8 mouse cellular contexts compared by ENCODE assay signal in genomic region chr7:24904070-24904483, GRCm38 (mm10). TPM values are rescaled to one million over a fixed set of nuclear protein-coding genes. Genes with fewer than 3 reads are reported as not detected.
DNase-seq lines count a peak whose midpoint lies in the region; ATAC-seq and TF ChIP-seq lines count a peak whose summit lies in the region.

No protein-coding gene starts in this region.

- peak overlapping the region; percentile 75 for H3K4me3 ChIP-seq in forebrain, embryonic 10.5 days
- peak overlapping the region; percentile 64 for H3K4me3 ChIP-seq in heart, embryonic 15.5 days
- H3K4me3 ChIP-seq in liver, embryonic 14.5 days (ENCODE audit: insufficient read depth in 1 of 2, low read depth in 2 of 2, low read length in 2 of 2) = peak overlapping the region; percentile 74 to 87
- H3K4me3 ChIP-seq in neural tube, embryonic 11.5 days (ENCODE audit: low read depth, low read length) = peak overlapping the region; percentile 63
- H3K4me3 ChIP-seq in stomach, postnatal 0 days (ENCODE audit: low read depth, low read length) = peak overlapping the region; percentile 73

- ATAC-seq in heart, embryonic 15.5 days (replicated peaks; ENCODE audit: insufficient number of reproducible peaks, insufficient read depth, low FRiP score, low read depth) = peak; percentile 95
- ATAC-seq in liver, embryonic 14.5 days (ENCODE audit: insufficient read depth) = peak; percentile 93
- peak; percentile 96 for ATAC-seq in neural tube, embryonic 11.5 days (ENCODE audit: insufficient read depth, low FRiP score, low TSS enrichment)
- ATAC-seq in stomach, postnatal 0 days (ENCODE audit: low FRiP score, low TSS enrichment) = peak; percentile 96

- peak; percentile 91 to 94 for DNase-seq in CD8-positive naive resting alpha-beta T cell, adult 2 months (ENCODE audit: low read depth in 2 of 2, low spot score in 2 of 2)
- DNase-seq in c-Kit-positive CD71-negative TER-119-negative erythroid progenitor cells, embryonic 14.5 days (ENCODE audit: low read depth) = peak; percentile 95
- peak; percentile 96 for DNase-seq in forebrain, embryonic 10.5 days (ENCODE audit: extremely low spot score, low spot score)
- peak; percentile 97 to 99 for DNase-seq in kidney, postnatal 25 days
- peak; percentile 97 for DNase-seq in liver, embryonic 14.5 days (ENCODE audit: low read depth in 3 of 3, low spot score in 3 of 3)
- DNase-seq in neural tube, embryonic 11.5 days (ENCODE audit: low spot score) = peak; percentile 98
- peak; percentile 99 for DNase-seq in stomach, postnatal 0 days (ENCODE audit: low spot score)

- WGBS in forebrain, embryonic 10.5 days = under 1% methylated on average over 30 of the region's 30 CpGs
- under 1% methylated on average over 30 of the region's 30 CpGs for WGBS in heart, embryonic 15.5 days
- WGBS in liver, embryonic 14.5 days (ENCODE audit: insufficient replicate concordance) = under 1% methylated on average over 30 of the region's 30 CpGs
- 0% methylated on average over 30 of the region's 30 CpGs for WGBS in neural tube, embryonic 11.5 days
- under 1% methylated on average over 30 of the region's 30 CpGs for WGBS in stomach, postnatal 0 days

- H3K9ac ChIP-seq in heart, embryonic 15.5 days = peak overlapping the region; percentile 77
- H3K9ac ChIP-seq in liver, embryonic 14.5 days (replicated peaks) = peak overlapping the region; percentile 87
- H3K9ac ChIP-seq in neural tube, embryonic 11.5 days (ENCODE audit: low read length) = peak overlapping the region; percentile 71
- H3K9ac ChIP-seq in stomach, postnatal 0 days (ENCODE audit: low read length) = peak overlapping the region; percentile 72

- H3K36me3 ChIP-seq in forebrain, embryonic 10.5 days (replicated peaks) = peaks cover 18% of the 10 kb centered on the region
- peaks cover 3% of the 10 kb centered on the region; the same call in 1 of the 2 replicates for H3K36me3 ChIP-seq in heart, embryonic 15.5 days
- H3K36me3 ChIP-seq in liver, embryonic 14.5 days (replicated peaks; ENCODE audit: control insufficient read depth, insufficient read depth, low read depth) = no peaks in the 10 kb centered on the region
- H3K36me3 ChIP-seq in neural tube, embryonic 11.5 days (ENCODE audit: control insufficient read depth, insufficient read depth, low read length) = no peaks in the 10 kb centered on the region
- peaks cover 5% of the 10 kb centered on the region; the same call in 1 of the 2 replicates for H3K36me3 ChIP-seq in stomach, postnatal 0 days (ENCODE audit: control insufficient read depth, insufficient read depth, low read length)

- H3K9me3 ChIP-seq in forebrain, embryonic 10.5 days = no peaks in the 10 kb centered on the region
- H3K9me3 ChIP-seq in heart, embryonic 15.5 days (replicated peaks) = no peaks in the 10 kb centered on the region
- H3K9me3 ChIP-seq in liver, embryonic 14.5 days (ENCODE audit: control insufficient read depth, low read length) = no peaks in the 10 kb centered on the region
- H3K9me3 ChIP-seq in neural tube, embryonic 11.5 days (ENCODE audit: control insufficient read depth, low read length) = no peaks in the 10 kb centered on the region
- no peaks in the 10 kb centered on the region for H3K9me3 ChIP-seq in stomach, postnatal 0 days (ENCODE audit: control insufficient read depth, low read length)

- no peaks in the 10 kb centered on the region for H3K27me3 ChIP-seq in forebrain, embryonic 10.5 days (ENCODE audit: poor library complexity, severe bottlenecking)
- no peaks in the 10 kb centered on the region for H3K27me3 ChIP-seq in heart, embryonic 15.5 days
- no peaks in the 10 kb centered on the region for H3K27me3 ChIP-seq in liver, embryonic 14.5 days (ENCODE audit: control insufficient read depth, insufficient read depth, low read length)
- no peaks in the 10 kb centered on the region for H3K27me3 ChIP-seq in neural tube, embryonic 11.5 days (ENCODE audit: control insufficient read depth, insufficient read depth, low read length)
- no peaks in the 10 kb centered on the region for H3K27me3 ChIP-seq in stomach, postnatal 0 days (ENCODE audit: control insufficient read depth, insufficient read depth, low read length)

- peaks cover 59% of the 10 kb centered on the region for H3K4me1 ChIP-seq in forebrain, embryonic 10.5 days
- H3K4me1 ChIP-seq in heart, embryonic 15.5 days (replicated peaks) = peaks cover 42% of the 10 kb centered on the region
- H3K4me1 ChIP-seq in liver, embryonic 14.5 days (replicated peaks; ENCODE audit: control insufficient read depth in 2 of 2, insufficient read depth in 2 of 2, low read length in 1 of 2) = peaks cover 23 to 39% of the 10 kb centered on the region in 2 experiments
- no peaks in the 10 kb centered on the region; the same call in 1 of the 2 replicates for H3K4me1 ChIP-seq in neural tube, embryonic 11.5 days (ENCODE audit: control insufficient read depth, insufficient read depth, low read length)
- no peaks in the 10 kb centered on the region; the same call in 1 of the 2 replicates for H3K4me1 ChIP-seq in stomach, postnatal 0 days (replicated peaks; ENCODE audit: control insufficient read depth, insufficient read depth)

- TF ChIP-seq CTCF in liver, embryonic 14.5 days (IDR thresholded peaks at IDR 0.05; ENCODE audit: low read depth) = peak; percentile 90
- TF ChIP-seq CTCF in stomach, postnatal 0 days (IDR thresholded peaks at IDR 0.05; ENCODE audit: low read depth) = peak; percentile 86

- peak overlapping the region; percentile 85 for H3K27ac ChIP-seq in forebrain, embryonic 10.5 days
- peak overlapping the region; percentile 87 for H3K27ac ChIP-seq in heart, embryonic 15.5 days
- H3K27ac ChIP-seq in liver, embryonic 14.5 days = peak overlapping the region; percentile 91
- no peak overlapping the region for H3K27ac ChIP-seq in neural tube, embryonic 11.5 days (ENCODE audit: low read depth, low read length)
- H3K27ac ChIP-seq in stomach, postnatal 0 days (replicated peaks) = peak overlapping the region; percentile 93

- no peak for TF ChIP-seq EP300 in liver, embryonic 14.5 days (IDR thresholded peaks at IDR 0.05; ENCODE audit: low read depth)
- no peak for TF ChIP-seq EP300 in stomach, postnatal 0 days (optimal IDR thresholded peaks at IDR 0.05)

- H3K4me2 ChIP-seq in heart, embryonic 15.5 days = peak overlapping the region; percentile 81
- peak overlapping the region; percentile 87 for H3K4me2 ChIP-seq in liver, embryonic 14.5 days (ENCODE audit: low read depth)
- H3K4me2 ChIP-seq in neural tube, embryonic 11.5 days (ENCODE audit: low read depth) = peak overlapping the region; percentile 76
- peak overlapping the region; percentile 90 for H3K4me2 ChIP-seq in stomach, postnatal 0 days (replicated peaks; ENCODE audit: low read depth)

RNA-seq across cellular contexts. Expression of gene Arhgef1, which starts 1.4 kb away (rescaled TPM):
- polyA plus RNA-seq in forebrain, embryonic 10.5 days (2016; fragmentation: Nextera tagmentation; extraction: Ambion mirVana) = 58.2 and 59.2 TPM in 2 replicates
- polyA plus RNA-seq in heart, embryonic 15.5 days (2015; fragmentation: Nextera tagmentation; extraction: Ambion mirVana) = 59.2 and 92.5 TPM in 2 replicates
- 44.2 and 44.3 TPM in 2 replicates for polyA plus RNA-seq in liver, embryonic 14.5 days (2012; rRNA removed)
- polyA plus RNA-seq in liver, embryonic 14.5 days (2014; fragmentation: Nextera tagmentation; extraction: Ambion mirVana) = 28.7 and 31.1 TPM in 2 replicates
- polyA plus RNA-seq in neural tube, embryonic 11.5 days (2014; fragmentation: Nextera tagmentation; extraction: Ambion mirVana) = 52.3 and 56.5 TPM in 2 replicates
- polyA plus RNA-seq in stomach, postnatal 0 days (2015; fragmentation: Nextera tagmentation; extraction: Ambion mirVana) = 45.2 and 49.9 TPM in 2 replicates

RNA-seq across cellular contexts. Expression of gene Cd79a, which starts 6.9 kb away (rescaled TPM):
- polyA plus RNA-seq in forebrain, embryonic 10.5 days (2016; fragmentation: Nextera tagmentation; extraction: Ambion mirVana) = 0.25 and 0.55 TPM in 2 replicates
- polyA plus RNA-seq in heart, embryonic 15.5 days (2015; fragmentation: Nextera tagmentation; extraction: Ambion mirVana) = 0.15 and 0.21 TPM in 2 replicates
- 0.81 and 1.0 TPM in 2 replicates for polyA plus RNA-seq in liver, embryonic 14.5 days (2012; rRNA removed)
- 1.4 and 2.0 TPM in 2 replicates for polyA plus RNA-seq in liver, embryonic 14.5 days (2014; fragmentation: Nextera tagmentation; extraction: Ambion mirVana)
- 0.27 TPM in 1 of 2 replicates, not detected in the other for polyA plus RNA-seq in neural tube, embryonic 11.5 days (2014; fragmentation: Nextera tagmentation; extraction: Ambion mirVana)
- polyA plus RNA-seq in stomach, postnatal 0 days (2015; fragmentation: Nextera tagmentation; extraction: Ambion mirVana) = 0.25 and 0.44 TPM in 2 replicates

RNA-seq across cellular contexts. Expression of gene Rps19, which starts 19.9 kb away (rescaled TPM):
- 2,087 and 2,135 TPM in 2 replicates for polyA plus RNA-seq in forebrain, embryonic 10.5 days (2016; fragmentation: Nextera tagmentation; extraction: Ambion mirVana)
- polyA plus RNA-seq in heart, embryonic 15.5 days (2015; fragmentation: Nextera tagmentation; extraction: Ambion mirVana) = 1,190 and 1,237 TPM in 2 replicates
- 418 and 615 TPM in 2 replicates for polyA plus RNA-seq in liver, embryonic 14.5 days (2012; rRNA removed)
- polyA plus RNA-seq in liver, embryonic 14.5 days (2014; fragmentation: Nextera tagmentation; extraction: Ambion mirVana) = 1,649 and 1,654 TPM in 2 replicates
- 1,782 and 1,828 TPM in 2 replicates for polyA plus RNA-seq in neural tube, embryonic 11.5 days (2014; fragmentation: Nextera tagmentation; extraction: Ambion mirVana)
- 2,060 and 2,085 TPM in 2 replicates for polyA plus RNA-seq in stomach, postnatal 0 days (2015; fragmentation: Nextera tagmentation; extraction: Ambion mirVana)

RNA-seq across cellular contexts. Expression of gene Dmrtc2, which starts 34.2 kb away (rescaled TPM):
- polyA plus RNA-seq in forebrain, embryonic 10.5 days (2016; fragmentation: Nextera tagmentation; extraction: Ambion mirVana) = not detected in 2 replicates
- not detected in 2 replicates for polyA plus RNA-seq in heart, embryonic 15.5 days (2015; fragmentation: Nextera tagmentation; extraction: Ambion mirVana)
- polyA plus RNA-seq in liver, embryonic 14.5 days (2012; rRNA removed) = not detected in 2 replicates
- not detected in 2 replicates for polyA plus RNA-seq in liver, embryonic 14.5 days (2014; fragmentation: Nextera tagmentation; extraction: Ambion mirVana)
- polyA plus RNA-seq in neural tube, embryonic 11.5 days (2014; fragmentation: Nextera tagmentation; extraction: Ambion mirVana) = not detected in 2 replicates
- polyA plus RNA-seq in stomach, postnatal 0 days (2015; fragmentation: Nextera tagmentation; extraction: Ambion mirVana) = not detected in 2 replicates

RNA-seq across cellular contexts. Expression of gene Lypd4, which starts 34.3 kb away (rescaled TPM):
- polyA plus RNA-seq in forebrain, embryonic 10.5 days (2016; fragmentation: Nextera tagmentation; extraction: Ambion mirVana) = not detected in 2 replicates
- polyA plus RNA-seq in heart, embryonic 15.5 days (2015; fragmentation: Nextera tagmentation; extraction: Ambion mirVana) = not detected in 2 replicates
- polyA plus RNA-seq in liver, embryonic 14.5 days (2012; rRNA removed) = not detected in 2 replicates
- polyA plus RNA-seq in liver, embryonic 14.5 days (2014; fragmentation: Nextera tagmentation; extraction: Ambion mirVana) = not detected in 2 replicates
- not detected in 2 replicates for polyA plus RNA-seq in neural tube, embryonic 11.5 days (2014; fragmentation: Nextera tagmentation; extraction: Ambion mirVana)
- not detected in 2 replicates for polyA plus RNA-seq in stomach, postnatal 0 days (2015; fragmentation: Nextera tagmentation; extraction: Ambion mirVana)
